Mouse (Mus musculus): ENCODE data around the gene Fam187b. TPM values are rescaled to one million over a fixed set of nuclear protein-coding genes. Genes with fewer than 3 reads are reported as not detected.

Gene Fam187b
- polyA plus RNA-seq, 2 experiments, result 1.5 to 2.6 TPM

DNA sequence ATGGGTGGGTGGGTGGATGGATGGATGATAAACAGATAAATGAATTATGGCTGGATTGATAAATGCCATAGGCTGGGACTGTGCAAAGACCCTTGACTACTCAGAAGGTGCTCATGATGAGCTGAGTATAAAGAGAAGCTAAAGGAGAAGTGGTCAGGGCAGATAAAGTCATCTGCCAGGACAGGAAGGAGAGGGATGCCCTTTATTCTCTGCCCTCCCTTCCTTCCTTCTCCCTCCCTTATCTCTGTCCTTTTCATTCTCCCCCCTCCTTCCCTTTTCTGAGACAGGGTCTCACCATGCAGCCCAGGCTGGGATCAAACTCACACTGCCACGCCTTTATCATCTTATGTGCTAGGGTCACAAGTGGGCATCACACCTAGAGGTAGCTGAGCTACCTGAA lies 34.2 kb downstream of the Fam187b start:
- no peak overlapping the region for H3K4me2 ChIP-seq (ENCODE audit: low read depth)
- ATAC-seq (ENCODE audit: insufficient read depth) (no peak), DNase-seq (ENCODE audit: low read depth in 3 of 3, low spot score in 3 of 3) (no peak)
- H3K9me3 ChIP-seq (ENCODE audit: control insufficient read depth, low read length), result no peaks in the 10 kb centered on the region
- no peak overlapping the region for H3K27ac ChIP-seq
- no peaks in the 10 kb centered on the region for H3K36me3 ChIP-seq (replicated peaks; ENCODE audit: control insufficient read depth, insufficient read depth, low read depth)
- no peak overlapping the region for H3K4me3 ChIP-seq (ENCODE audit: insufficient read depth in 1 of 2, low read depth in 2 of 2, low read length in 2 of 2)
- TF ChIP-seq EP300 (IDR thresholded peaks at IDR 0.05; ENCODE audit: low read depth), result no peak
- no peak for TF ChIP-seq CTCF (IDR thresholded peaks at IDR 0.05; ENCODE audit: low read depth)
- no peaks in the 10 kb centered on the region for H3K27me3 ChIP-seq (ENCODE audit: control insufficient read depth, insufficient read depth, low read length)
- no peak overlapping the region for H3K9ac ChIP-seq (replicated peaks)
- peaks cover 0 to 6% of the 10 kb centered on the region in 2 experiments; a peak in 2 of 4 replicates for H3K4me1 ChIP-seq (replicated peaks; ENCODE audit: control insufficient read depth in 2 of 2, insufficient read depth in 2 of 2, low read length in 1 of 2)
- 22% methylated on average over 1 of the region's 1 CpGs for WGBS (ENCODE audit: insufficient replicate concordance)

- Histone ChIP-seq H3K27ac (no peak overlapping the region), H3K4me3 (ENCODE audit: insufficient read depth in 1 of 2, low read depth in 2 of 2, low read length in 2 of 2) (no peak overlapping the region), H3K36me3 (replicated peaks; ENCODE audit: control insufficient read depth, insufficient read depth, low read depth) (no peaks in the 10 kb centered on the region), H3K4me2 (ENCODE audit: low read depth) (no peak overlapping the region), H3K4me1 (replicated peaks; ENCODE audit: control insufficient read depth in 2 of 2, insufficient read depth in 2 of 2, low read length in 1 of 2) (peaks cover 0 to 6% of the 10 kb centered on the region in 2 experiments; a peak in 2 of 4 replicates), H3K27me3 (ENCODE audit: control insufficient read depth, insufficient read depth, low read length) (no peaks in the 10 kb centered on the region), H3K9ac (replicated peaks) (no peak overlapping the region), H3K9me3 (ENCODE audit: control insufficient read depth, low read length) (no peaks in the 10 kb centered on the region)
- 15% methylated on average over 1 of the region's 1 CpGs for WGBS (ENCODE audit: insufficient replicate concordance)
- TF ChIP-seq EP300 (IDR thresholded peaks at IDR 0.05; ENCODE audit: low read depth) (no peak), CTCF (IDR thresholded peaks at IDR 0.05; ENCODE audit: low read depth) (no peak)
- ATAC-seq (ENCODE audit: insufficient read depth) (no peak), DNase-seq (ENCODE audit: low read depth in 3 of 3, low spot score in 3 of 3) (no peak)
Observed at GRCm38 (mm10) chr7:31008175-31008574, 34.6 kb downstream of the Fam187b start.

GRCm38 (mm10) chr7:31008889-31009288 lies 35.3 kb downstream of the Fam187b start:
- Histone ChIP-seq H3K9me3 (ENCODE audit: control insufficient read depth, low read length) (no peaks in the 10 kb centered on the region), H3K27ac (no peak overlapping the region), H3K4me2 (ENCODE audit: low read depth) (no peak overlapping the region), H3K4me1 (replicated peaks; ENCODE audit: control insufficient read depth in 2 of 2, insufficient read depth in 2 of 2, low read length in 1 of 2) (peaks cover 0 to 6% of the 10 kb centered on the region in 2 experiments; a peak in 2 of 4 replicates), H3K4me3 (ENCODE audit: insufficient read depth in 1 of 2, low read depth in 2 of 2, low read length in 2 of 2) (no peak overlapping the region), H3K9ac (replicated peaks) (no peak overlapping the region), H3K27me3 (ENCODE audit: control insufficient read depth, insufficient read depth, low read length) (no peaks in the 10 kb centered on the region), H3K36me3 (replicated peaks; ENCODE audit: control insufficient read depth, insufficient read depth, low read depth) (no peaks in the 10 kb centered on the region)
- TF ChIP-seq EP300 (IDR thresholded peaks at IDR 0.05; ENCODE audit: low read depth) (no peak), CTCF (IDR thresholded peaks at IDR 0.05; ENCODE audit: low read depth) (no peak)
- DNase-seq (ENCODE audit: low read depth in 3 of 3, low spot score in 3 of 3), result no peak
- WGBS (ENCODE audit: insufficient replicate concordance), result 53% methylated on average over 3 of the region's 3 CpGs
- no peak for ATAC-seq (ENCODE audit: insufficient read depth)

GRCm38 (mm10) chr7:31012971-31013370 lies 39.4 kb downstream of the Fam187b start:
- 67% methylated on average over 5 of the region's 5 CpGs for WGBS (ENCODE audit: insufficient replicate concordance)
- Histone ChIP-seq H3K4me2 (ENCODE audit: low read depth) (no peak overlapping the region), H3K4me3 (ENCODE audit: insufficient read depth in 1 of 2, low read depth in 2 of 2, low read length in 2 of 2) (no peak overlapping the region), H3K27ac (no peak overlapping the region), H3K4me1 (replicated peaks; ENCODE audit: control insufficient read depth in 2 of 2, insufficient read depth in 2 of 2, low read length in 1 of 2) (peaks cover 0 to 4% of the 10 kb centered on the region in 2 experiments; a peak in 2 of 4 replicates), H3K36me3 (replicated peaks; ENCODE audit: control insufficient read depth, insufficient read depth, low read depth) (no peaks in the 10 kb centered on the region), H3K9me3 (ENCODE audit: control insufficient read depth, low read length) (no peaks in the 10 kb centered on the region), H3K9ac (replicated peaks) (no peak overlapping the region), H3K27me3 (ENCODE audit: control insufficient read depth, insufficient read depth, low read length) (no peaks in the 10 kb centered on the region)
- TF ChIP-seq EP300 (IDR thresholded peaks at IDR 0.05; ENCODE audit: low read depth) (no peak), CTCF (IDR thresholded peaks at IDR 0.05; ENCODE audit: low read depth) (no peak)
- no peak for ATAC-seq (ENCODE audit: insufficient read depth)
- no peak for DNase-seq (ENCODE audit: low read depth in 3 of 3, low spot score in 3 of 3)

GRCm38 (mm10) chr7:31017104-31017901 lies 43.7 kb downstream of the Fam187b start:
- H3K27me3 ChIP-seq (ENCODE audit: control insufficient read depth, insufficient read depth, low read length), result no peaks in the 10 kb centered on the region
- ATAC-seq (ENCODE audit: insufficient read depth), result no peak
- no peaks in the 10 kb centered on the region; a peak in 1 of 4 replicates for H3K4me1 ChIP-seq (replicated peaks; ENCODE audit: control insufficient read depth in 2 of 2, insufficient read depth in 2 of 2, low read length in 1 of 2)
- no peak overlapping the region for H3K27ac ChIP-seq
- no peaks in the 10 kb centered on the region for H3K36me3 ChIP-seq (replicated peaks; ENCODE audit: control insufficient read depth, insufficient read depth, low read depth)
- 50% methylated on average over 10 of the region's 10 CpGs for WGBS (ENCODE audit: insufficient replicate concordance)
- H3K9me3 ChIP-seq (ENCODE audit: control insufficient read depth, low read length), result no peaks in the 10 kb centered on the region
- H3K9ac ChIP-seq (replicated peaks), result no peak overlapping the region
- no peak for TF ChIP-seq CTCF (IDR thresholded peaks at IDR 0.05; ENCODE audit: low read depth)
- TF ChIP-seq EP300 (IDR thresholded peaks at IDR 0.05; ENCODE audit: low read depth), result no peak
- no peak overlapping the region for H3K4me2 ChIP-seq (ENCODE audit: low read depth)
- no peak for DNase-seq (ENCODE audit: low read depth in 3 of 3, low spot score in 3 of 3)
- H3K4me3 ChIP-seq (ENCODE audit: insufficient read depth in 1 of 2, low read depth in 2 of 2, low read length in 2 of 2), result no peak overlapping the region

Measured in liver, embryonic 14.5 days (tissue).